Mouse (Mus musculus): ENCODE measurements around the gene Hba-a2. TPM values are rescaled to one million over a fixed set of nuclear protein-coding genes. Genes with fewer than 3 reads are reported as not detected.

The Hba-a2 gene
- total RNA-seq, 4 experiments from 2014 or later: 1,411 to 8,978 (median 2,103) TPM

GRCm38 (mm10) chr11:32320507-32321195 is 24.4 kb downstream of the Hba-a2 start:
- no peak for DNase-seq (ENCODE audit: low spot score)

- DNase-seq (ENCODE audit: low spot score): peak; percentile 34
Measured at GRCm38 (mm10) chr11:32321196-32321565, 24.9 kb downstream of the Hba-a2 start.

GRCm38 (mm10) chr11:32324609-32325008 is 28.3 kb downstream of the Hba-a2 start:
- peak; percentile 85 for DNase-seq (ENCODE audit: low spot score)

GRCm38 (mm10) chr11:32331075-32331474 is 34.8 kb downstream of the Hba-a2 start:
- no peak for DNase-seq (ENCODE audit: low spot score)

- no peak for DNase-seq (ENCODE audit: low spot score)
Measured at GRCm38 (mm10) chr11:32331861-32332260, 35.6 kb downstream of the Hba-a2 start.

GRCm38 (mm10) chr11:32333235-32333634 is 36.9 kb downstream of the Hba-a2 start:
- no peak for DNase-seq (ENCODE audit: low spot score)

- no peak for DNase-seq (ENCODE audit: low spot score)
Measured at GRCm38 (mm10) chr11:32336435-32336907, 40.2 kb downstream of the Hba-a2 start.

- DNase-seq (ENCODE audit: low spot score): peak; percentile 70
Measured at GRCm38 (mm10) chr11:32339131-32339531, 42.8 kb downstream of the Hba-a2 start.

- no peak for DNase-seq (ENCODE audit: low spot score)
Measured at GRCm38 (mm10) chr11:32340476-32341473, 44.5 kb downstream of the Hba-a2 start.

- DNase-seq (ENCODE audit: low spot score): no peak
Measured at GRCm38 (mm10) chr11:32342770-32343191, 46.5 kb downstream of the Hba-a2 start.

- no peak for DNase-seq (ENCODE audit: low spot score)
Measured at GRCm38 (mm10) chr11:32343350-32343749, 47.1 kb downstream of the Hba-a2 start.

- no peak for DNase-seq (ENCODE audit: low spot score)
Measured at GRCm38 (mm10) chr11:32345504-32346297, 49.4 kb downstream of the Hba-a2 start.

Other genes with a start within 250 kb of the Hba-a2 start
- gene Il9r, start 96.2 kb upstream of the Hba-a2 start, total RNA-seq (2022): under 1 TPM in 3 of 4 experiments, not detected in 1; 0.05 to 0.40 (median 0.09) TPM
- 10 to 100 TPM in 3 of 4 experiments, 1 to 10 TPM in 1; 9.7 to 14.0 (median 11.8) TPM for gene Snrnp25, start 91.1 kb upstream of the Hba-a2 start, total RNA-seq (2022)
- gene Rhbdf1, start 74.2 kb upstream of the Hba-a2 start, total RNA-seq (2022): 10 to 100 TPM; 20.4 to 26.8 (median 23.0) TPM
- 1 to 10 TPM; 5.5 to 7.7 (median 6.2) TPM for gene Mpg, start 70.0 kb upstream of the Hba-a2 start, total RNA-seq (2022)
- 10 to 100 TPM; 27.3 to 29.9 (median 28.3) TPM for gene Nprl3, start 28.8 kb upstream of the Hba-a2 start, total RNA-seq (2022)
- not detected for gene Hba-x, start 20.1 kb upstream of the Hba-a2 start, total RNA-seq (2022)
- over 10,000 TPM in 1 of 4 experiments, 1,000 to 10,000 TPM in 3; 1,679 to 11,117 (median 2,615) TPM for gene Hba-a1, start 13.0 kb upstream of the Hba-a2 start, total RNA-seq (2022)
- gene Hbq1b, start 9.5 kb upstream of the Hba-a2 start, total RNA-seq (2022): 1 to 10 TPM in 1 of 4 experiments, under 1 TPM in 1, not detected in 2; 0.52 to 1.6 TPM
- gene Hbq1a, start 3.6 kb downstream of the Hba-a2 start, total RNA-seq (2022): under 1 TPM in 1 of 4 experiments, not detected in 3; 0.83 TPM
- 1 to 10 TPM; 2.3 to 4.9 (median 3.3) TPM for gene Sh3pxd2b, start 51.3 kb downstream of the Hba-a2 start, total RNA-seq (2022)
- gene Ubtd2, start 158.9 kb downstream of the Hba-a2 start, total RNA-seq (2022): 1 to 10 TPM; 3.0 to 4.4 (median 3.7) TPM
- not detected for gene Efcab9, start 235.6 kb downstream of the Hba-a2 start, total RNA-seq (2022)
- 1 to 10 TPM; 6.6 to 9.2 (median 8.7) TPM for gene Stk10, start 236.8 kb downstream of the Hba-a2 start, total RNA-seq (2022)

Measured in heart, adult 8-10 months (tissue).